Mouse (Mus musculus) lung, embryonic 16.5 days (tissue): ENCODE data around the gene Ncaph2. TPM values are rescaled to one million over a fixed set of nuclear protein-coding genes. Genes with fewer than 3 reads are reported as not detected.

ENCODE experiments used
- ATAC-seq: fragments of 200-750 bp; cut with Nextera tagmentation; 2 replicates; pipeline ENCODE4 v1.8.0; 2017; ENCODE audit warnings: low read depth, mild to moderate bottlenecking, moderate library complexity
- H3K27ac ChIP-seq: fragments of 300-500 bp; sonication (generic); 2 replicates; pipeline ENCODE4 v1.5.1; 2014; ENCODE audit warnings: mild to moderate bottlenecking, control low read depth, low read length
- H3K27me3 ChIP-seq: fragments of 300-500 bp; sonication (generic); 2 replicates; pipeline ENCODE4 v1.6.1; 2014; ENCODE audit warnings: low read depth, low read length, mixed read lengths; ENCODE audit not compliant: control insufficient read depth, insufficient read depth
- H3K36me3 ChIP-seq: fragments of 300-500 bp; sonication (generic); 2 replicates; pipeline ENCODE4 v1.6.1; 2014; ENCODE audit warnings: low read length; ENCODE audit not compliant: control insufficient read depth, insufficient read depth
- H3K4me1 ChIP-seq: fragments of 300-500 bp; sonication (generic); replicated peaks from 2 replicates; pipeline ENCODE4 v1.6.1; 2014; ENCODE audit warnings: low read length, mixed read lengths; ENCODE audit not compliant: control insufficient read depth, insufficient read depth
- H3K4me2 ChIP-seq: fragments of 300-500 bp; sonication (generic); 2 replicates; pipeline ENCODE4 v1.6.1; 2014; ENCODE audit warnings: low read depth, low read length, control low read depth
- H3K4me3 ChIP-seq: fragments of 300-500 bp; sonication (generic); 2 replicates; pipeline ENCODE4 v1.5.1; 2014; ENCODE audit warnings: mild to moderate bottlenecking, low read length, control low read depth
- H3K9ac ChIP-seq: fragments of 300-500 bp; sonication (generic); 2 replicates; pipeline ENCODE4 v1.6.1; 2014; ENCODE audit warnings: low read length, control low read depth
- H3K9me3 ChIP-seq: fragments of 300-500 bp; sonication (generic); 2 replicates; pipeline ENCODE4 v1.6.1; 2016; ENCODE audit warnings: low read length; ENCODE audit not compliant: control insufficient read depth
- WGBS: fragments of 180-500 bp; shearing (Covaris S2); extraction: QIAGEN DNeasy Blood & Tissue Kit; methylation state at CpG from one replicate; pipeline ENCODE4 v1.1.7; 2014; 5-methylcytosine and 5-hydroxymethylcytosine counted together
- polyA plus RNA-seq: library from polyadenylated mRNA; unstranded; fragments of >200 nt; fragmentation: Nextera tagmentation; extraction: Ambion mirVana; gene quantifications from 2 replicates; pipeline ENCODE4 v1.2.1, GENCODE M21; 2015

The Ncaph2 gene
- polyA plus RNA-seq, 1 experiment from 2014 or later: 172 TPM

GRCm38 (mm10) chr15:89336422-89336821 lies 19.1 kb upstream of the Ncaph2 start:
- no peak overlapping the region for H3K4me3 ChIP-seq
- H3K4me2 ChIP-seq: no peak overlapping the region
- no peaks in the 10 kb centered on the region for H3K4me1 ChIP-seq
- H3K36me3 ChIP-seq: no peaks in the 10 kb centered on the region
- H3K27ac ChIP-seq: no peak overlapping the region
- WGBS: 76% methylated on average over 14 of the region's 14 CpGs
- H3K27me3 ChIP-seq: no peaks in the 10 kb centered on the region
- H3K9ac ChIP-seq: no peak overlapping the region
- no peaks in the 10 kb centered on the region for H3K9me3 ChIP-seq
- no peak for ATAC-seq

GRCm38 (mm10) chr15:89339696-89340095 lies 15.8 kb upstream of the Ncaph2 start:
- Histone ChIP-seq H3K4me1 (no peaks in the 10 kb centered on the region), H3K27ac (no peak overlapping the region), H3K4me3 (no peak overlapping the region), H3K36me3 (no peaks in the 10 kb centered on the region), H3K9me3 (no peaks in the 10 kb centered on the region), H3K27me3 (no peaks in the 10 kb centered on the region), H3K9ac (no peak overlapping the region), H3K4me2 (no peak overlapping the region)
- 84% methylated on average over 2 of the region's 2 CpGs for WGBS
- no peak for ATAC-seq

GRCm38 (mm10) chr15:89340136-89340535 lies 15.4 kb upstream of the Ncaph2 start:
- H3K36me3 ChIP-seq: no peaks in the 10 kb centered on the region
- WGBS: 72% methylated on average over 3 of the region's 3 CpGs
- ATAC-seq: no peak

GRCm38 (mm10) chr15:89341678-89342077 lies 13.8 kb upstream of the Ncaph2 start:
- 45% methylated on average over 1 of the region's 1 CpGs for WGBS
- no peak for ATAC-seq
- H3K9me3 ChIP-seq: no peaks in the 10 kb centered on the region

More at GRCm38 (mm10) chr15:89340136-89340535, 15.4 kb upstream of the Ncaph2 start:
- Histone ChIP-seq H3K9ac (no peak overlapping the region), H3K4me2 (no peak overlapping the region), H3K4me3 (no peak overlapping the region), H3K27ac (no peak overlapping the region), H3K9me3 (no peaks in the 10 kb centered on the region), H3K4me1 (no peaks in the 10 kb centered on the region), H3K27me3 (no peaks in the 10 kb centered on the region)

GRCm38 (mm10) chr15:89343325-89343724 lies 12.2 kb upstream of the Ncaph2 start:
- no peak overlapping the region for H3K4me2 ChIP-seq
- no peaks in the 10 kb centered on the region for H3K4me1 ChIP-seq
- no peaks in the 10 kb centered on the region for H3K9me3 ChIP-seq
- H3K9ac ChIP-seq: no peak overlapping the region
- 74% methylated on average over 3 of the region's 3 CpGs for WGBS
- no peaks in the 10 kb centered on the region for H3K27me3 ChIP-seq
- H3K36me3 ChIP-seq: no peaks in the 10 kb centered on the region
- ATAC-seq: no peak
- H3K4me3 ChIP-seq: no peak overlapping the region
- H3K27ac ChIP-seq: no peak overlapping the region

More at GRCm38 (mm10) chr15:89341678-89342077, 13.8 kb upstream of the Ncaph2 start:
- Histone ChIP-seq H3K27me3 (no peaks in the 10 kb centered on the region), H3K36me3 (no peaks in the 10 kb centered on the region), H3K4me3 (no peak overlapping the region), H3K4me2 (no peak overlapping the region), H3K9ac (no peak overlapping the region), H3K27ac (no peak overlapping the region), H3K4me1 (no peaks in the 10 kb centered on the region)

- Histone ChIP-seq H3K4me1 (peaks cover 6% of the 10 kb centered on the region), H3K4me3 (no peak overlapping the region), H3K9ac (no peak overlapping the region), H3K4me2 (no peak overlapping the region), H3K9me3 (no peaks in the 10 kb centered on the region), H3K36me3 (peaks cover 31% of the 10 kb centered on the region), H3K27ac (no peak overlapping the region), H3K27me3 (no peaks in the 10 kb centered on the region)
- WGBS: 70% methylated on average over 5 of the region's 5 CpGs
- ATAC-seq: no peak
Observed at GRCm38 (mm10) chr15:89350447-89350846, 5.1 kb upstream of the Ncaph2 start.

- Histone ChIP-seq H3K4me3 (no peak overlapping the region), H3K9me3 (no peaks in the 10 kb centered on the region), H3K27me3 (no peaks in the 10 kb centered on the region), H3K4me2 (no peak overlapping the region), H3K9ac (no peak overlapping the region), H3K27ac (no peak overlapping the region), H3K36me3 (peaks cover 31% of the 10 kb centered on the region), H3K4me1 (peaks cover 6% of the 10 kb centered on the region)
- 83% methylated on average over 15 of the region's 15 CpGs for WGBS
- no peak for ATAC-seq
Observed at GRCm38 (mm10) chr15:89351302-89351701, 4.2 kb upstream of the Ncaph2 start.

- no peak for ATAC-seq
- H3K36me3 ChIP-seq: peaks cover 31% of the 10 kb centered on the region
- no peak overlapping the region for H3K4me2 ChIP-seq
- WGBS: 90% methylated on average over 14 of the region's 14 CpGs
- peaks cover 8% of the 10 kb centered on the region for H3K4me1 ChIP-seq
- H3K27ac ChIP-seq: no peak overlapping the region
- H3K9ac ChIP-seq: no peak overlapping the region
- H3K9me3 ChIP-seq: no peaks in the 10 kb centered on the region
- H3K27me3 ChIP-seq: no peaks in the 10 kb centered on the region
- no peak overlapping the region for H3K4me3 ChIP-seq
Observed at GRCm38 (mm10) chr15:89352054-89352453, 3.5 kb upstream of the Ncaph2 start.

GRCm38 (mm10) chr15:89352795-89353194 lies 2.7 kb upstream of the Ncaph2 start:
- H3K4me3 ChIP-seq: no peak overlapping the region
- H3K9ac ChIP-seq: no peak overlapping the region
- ATAC-seq: no peak
- peaks cover 15% of the 10 kb centered on the region for H3K4me1 ChIP-seq
- no peaks in the 10 kb centered on the region for H3K27me3 ChIP-seq
- H3K36me3 ChIP-seq: peaks cover 31% of the 10 kb centered on the region
- H3K27ac ChIP-seq: no peak overlapping the region
- WGBS: 97% methylated on average over 12 of the region's 12 CpGs
- no peak overlapping the region for H3K4me2 ChIP-seq
- H3K9me3 ChIP-seq: no peaks in the 10 kb centered on the region

- Histone ChIP-seq H3K27ac (no peak overlapping the region), H3K4me1 (peaks cover 15% of the 10 kb centered on the region), H3K9me3 (no peaks in the 10 kb centered on the region), H3K36me3 (peaks cover 35% of the 10 kb centered on the region), H3K27me3 (no peaks in the 10 kb centered on the region), H3K9ac (peak overlapping the region; percentile 88; the same call in 1 of the 2 replicates), H3K4me3 (no peak overlapping the region), H3K4me2 (no peak overlapping the region)
- no peak for ATAC-seq
- WGBS: 94% methylated on average over 16 of the region's 16 CpGs
Observed at GRCm38 (mm10) chr15:89353837-89354236, 1.7 kb upstream of the Ncaph2 start.
